Mouse (Mus musculus): ENCODE data around the gene Gata2.

The Gata2 gene

DNA sequence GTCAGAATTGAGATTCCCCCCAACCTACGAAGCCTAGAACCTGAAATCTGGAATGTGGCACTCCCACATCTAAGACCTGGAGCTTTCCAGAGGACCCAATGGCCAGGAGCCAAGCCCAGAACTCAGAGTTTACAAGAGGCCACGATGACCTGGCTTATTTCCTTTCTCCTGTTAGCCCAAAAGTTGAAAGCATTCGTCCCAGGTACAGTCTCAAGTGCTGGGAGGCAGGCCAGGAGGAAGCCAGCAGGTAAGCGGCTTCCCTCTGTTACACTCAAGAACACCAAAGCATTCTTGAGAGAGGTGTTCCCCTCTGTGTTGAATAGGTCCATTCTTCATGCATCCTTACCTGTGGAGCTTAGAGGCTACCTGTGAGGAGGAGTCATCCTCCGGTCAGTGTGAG lies 15.8 kb downstream of the Gata2 start:
- DNase-seq: no peak

- DNase-seq: no peak
Observed at GRCm38 (mm10) chr6:88210182-88210581, 16.5 kb downstream of the Gata2 start.

DNA sequence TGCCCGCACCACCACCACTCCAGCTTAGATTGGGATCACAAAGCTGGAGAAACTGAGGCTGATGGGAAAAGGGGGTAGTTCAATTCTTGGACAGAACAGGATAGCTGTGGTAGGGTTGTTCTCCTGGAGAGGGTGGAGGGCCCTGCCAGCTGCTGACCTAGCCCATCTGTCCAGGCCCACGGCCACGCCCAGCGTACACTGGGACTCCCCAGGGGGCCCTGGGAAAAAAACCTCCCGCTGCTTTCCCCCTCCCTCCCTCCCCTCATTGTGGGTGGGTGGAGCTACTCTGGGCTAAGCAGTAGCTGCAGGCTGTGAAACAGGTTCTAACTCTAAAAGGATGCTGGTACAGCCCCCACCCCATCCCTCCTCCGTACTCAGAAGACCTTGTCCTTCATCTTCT lies 22.1 kb downstream of the Gata2 start:
- DNase-seq: no peak

GRCm38 (mm10) chr6:88216199-88216598 lies 22.5 kb downstream of the Gata2 start:
- DNase-seq: no peak

DNA sequence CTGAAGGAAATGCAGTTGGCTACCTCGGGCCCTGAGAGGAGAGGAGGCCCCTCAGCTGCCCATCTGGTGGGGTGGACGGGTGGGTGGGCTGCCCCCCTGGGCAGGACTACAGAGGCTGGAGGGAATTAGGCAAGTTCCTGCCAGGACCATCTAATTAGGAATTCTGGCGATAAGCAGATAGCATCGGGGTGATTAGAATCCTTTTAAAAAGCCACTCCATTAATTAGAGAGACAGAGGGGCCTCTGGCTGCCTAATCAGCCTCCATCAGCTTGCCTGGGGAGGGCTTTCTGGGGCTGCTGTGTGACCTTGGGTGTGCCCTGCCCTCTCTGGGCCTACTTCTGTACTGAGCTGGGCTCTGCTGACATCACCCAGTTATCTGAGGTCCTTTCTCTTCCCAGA lies 25.4 kb downstream of the Gata2 start:
- no peak for DNase-seq

DNA sequence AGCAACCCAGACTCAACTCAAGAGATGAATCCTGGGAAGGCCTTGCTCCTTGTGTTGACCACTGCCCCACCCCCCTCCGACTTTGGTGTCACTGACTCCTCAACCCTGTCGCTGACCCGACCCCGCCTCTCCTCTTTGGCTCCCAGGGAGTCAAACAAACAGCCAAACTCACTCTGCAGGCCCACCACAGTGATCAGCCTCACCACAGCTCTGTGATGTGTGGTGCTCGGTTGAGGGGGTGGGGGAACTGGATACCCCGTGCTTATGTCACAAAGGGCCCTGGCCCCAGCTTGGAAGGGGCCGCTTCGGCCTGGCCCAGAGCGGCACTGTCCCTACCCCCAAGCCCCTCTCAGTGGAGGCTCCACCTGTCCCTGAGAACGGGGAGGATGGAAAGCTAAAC lies 28.3 kb downstream of the Gata2 start, which contains the start of gene Dnajb8:
Gene Dnajb8 (plus strand): TSS at position 301 of the 400 bp plus-strand sequence.
- DNase-seq: no peak

GRCm38 (mm10) chr6:88226570-88226994 lies 32.9 kb downstream of the Gata2 start:
- DNase-seq: peak; percentile 36

DNA sequence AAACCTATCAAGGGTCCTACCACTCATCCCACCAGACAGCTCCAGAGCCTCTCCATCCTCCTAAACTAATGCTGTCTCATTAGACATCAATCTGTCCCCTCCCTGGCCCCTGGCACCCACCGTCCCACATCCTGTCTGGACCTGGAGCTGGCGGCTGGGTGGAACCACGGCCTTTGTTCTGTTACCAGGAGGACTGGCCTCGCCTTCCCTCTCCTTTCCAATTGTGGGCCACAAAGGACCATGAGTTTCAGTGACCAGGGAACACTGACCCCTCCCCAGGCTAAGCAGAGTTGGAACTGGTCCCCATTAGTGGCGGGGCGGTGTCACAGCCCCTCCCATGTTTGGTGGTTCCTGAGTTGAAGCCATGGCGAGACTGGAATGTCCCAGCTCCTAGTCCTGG lies 33.8 kb downstream of the Gata2 start:
- no peak for DNase-seq

- DNase-seq: no peak
Observed at GRCm38 (mm10) chr6:88229221-88229620, 35.5 kb downstream of the Gata2 start.

GRCm38 (mm10) chr6:88231821-88232220 lies 38.1 kb downstream of the Gata2 start:
- DNase-seq: no peak

DNA sequence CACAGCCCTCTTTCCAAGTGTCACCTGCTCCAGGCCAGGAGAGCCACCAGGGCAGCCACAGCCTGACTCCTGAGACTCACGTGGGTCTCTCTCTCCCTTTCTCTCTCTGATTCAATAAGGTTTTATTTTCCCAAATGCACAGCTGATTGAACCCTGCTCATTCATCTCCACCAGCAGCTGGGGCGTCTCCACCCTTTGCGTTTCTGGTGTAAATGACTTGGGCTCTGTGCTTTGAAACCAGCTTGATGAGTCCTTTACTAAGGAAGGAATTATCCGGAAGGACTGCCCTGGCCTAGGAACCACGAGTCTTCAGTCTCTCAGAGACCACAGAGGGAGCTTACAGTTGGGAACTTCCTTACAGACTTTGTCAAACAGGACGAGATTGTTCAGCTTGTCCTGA lies 38.5 kb downstream of the Gata2 start:
- DNase-seq: no peak

- DNase-seq: no peak
Observed at GRCm38 (mm10) chr6:88233996-88234395, 40.3 kb downstream of the Gata2 start.

DNA sequence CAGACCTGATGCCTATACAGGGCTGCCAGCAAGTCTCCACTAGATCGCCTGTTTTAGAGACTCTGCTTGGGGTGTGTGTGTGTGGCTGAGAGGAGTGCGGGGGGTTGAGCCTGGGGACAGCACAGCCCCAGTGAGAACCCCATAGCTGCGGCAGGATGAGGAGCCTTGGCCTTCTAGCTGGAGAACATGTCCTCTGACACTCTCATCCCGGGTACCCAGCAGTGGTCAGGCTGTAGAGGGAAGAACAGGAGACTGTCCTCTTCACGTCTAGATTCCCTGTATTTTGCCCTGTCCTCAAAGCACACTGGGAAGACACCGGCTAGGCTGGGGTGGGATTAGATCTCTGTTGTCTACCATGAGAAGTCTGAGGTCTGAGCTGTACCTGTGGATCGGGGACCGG lies 41.8 kb downstream of the Gata2 start:
- no peak for DNase-seq

DNA sequence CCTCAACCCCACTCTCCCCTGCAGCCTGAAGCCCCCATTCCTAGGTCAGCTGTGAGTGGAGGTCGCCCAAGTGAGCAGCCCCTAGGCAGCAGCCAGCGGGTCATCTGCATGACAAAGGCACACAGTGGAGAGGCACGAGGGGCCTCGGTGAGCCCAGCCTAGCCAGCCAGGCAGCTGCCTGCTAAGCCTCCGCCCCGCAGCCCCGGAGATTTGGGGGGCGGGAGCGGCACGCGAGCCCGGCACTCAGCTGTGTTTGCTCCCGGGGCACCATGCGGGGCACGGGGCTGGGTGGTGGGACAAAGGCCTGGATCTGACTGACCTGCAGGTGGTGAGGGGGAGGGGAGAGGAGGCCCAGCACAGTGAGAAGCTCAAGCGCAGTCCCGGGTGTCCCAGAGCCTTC lies 42.3 kb downstream of the Gata2 start:
- DNase-seq: peak; percentile 73

GRCm38 (mm10) chr6:88236513-88236912 lies 42.8 kb downstream of the Gata2 start:
- peak; percentile 23 for DNase-seq

DNA sequence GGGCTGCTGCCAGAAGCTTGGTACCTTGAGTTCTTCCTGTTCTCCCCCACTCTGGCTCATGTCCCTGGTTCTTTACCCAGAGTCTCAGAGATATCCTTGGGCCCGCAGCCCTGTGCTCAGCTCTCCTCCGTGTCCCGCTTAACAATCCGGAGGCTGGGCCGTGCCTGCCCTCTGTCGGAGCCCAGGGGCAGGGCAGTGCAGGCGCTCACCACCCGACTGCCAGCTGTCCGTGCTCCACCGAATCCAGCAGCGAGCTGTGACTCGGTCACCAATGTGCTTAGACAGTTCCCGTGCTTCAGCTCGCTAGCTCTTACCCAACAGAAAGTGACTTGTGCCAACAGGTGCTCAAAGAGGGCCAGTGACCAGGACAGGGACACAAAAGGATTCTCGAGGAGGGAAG lies 48.9 kb downstream of the Gata2 start:
- peak; percentile 83 for DNase-seq

- DNase-seq: no peak
Observed at GRCm38 (mm10) chr6:88249231-88249630, 55.5 kb downstream of the Gata2 start.

- no peak for DNase-seq
Observed at GRCm38 (mm10) chr6:88251396-88251795, 57.7 kb downstream of the Gata2 start.

DNA sequence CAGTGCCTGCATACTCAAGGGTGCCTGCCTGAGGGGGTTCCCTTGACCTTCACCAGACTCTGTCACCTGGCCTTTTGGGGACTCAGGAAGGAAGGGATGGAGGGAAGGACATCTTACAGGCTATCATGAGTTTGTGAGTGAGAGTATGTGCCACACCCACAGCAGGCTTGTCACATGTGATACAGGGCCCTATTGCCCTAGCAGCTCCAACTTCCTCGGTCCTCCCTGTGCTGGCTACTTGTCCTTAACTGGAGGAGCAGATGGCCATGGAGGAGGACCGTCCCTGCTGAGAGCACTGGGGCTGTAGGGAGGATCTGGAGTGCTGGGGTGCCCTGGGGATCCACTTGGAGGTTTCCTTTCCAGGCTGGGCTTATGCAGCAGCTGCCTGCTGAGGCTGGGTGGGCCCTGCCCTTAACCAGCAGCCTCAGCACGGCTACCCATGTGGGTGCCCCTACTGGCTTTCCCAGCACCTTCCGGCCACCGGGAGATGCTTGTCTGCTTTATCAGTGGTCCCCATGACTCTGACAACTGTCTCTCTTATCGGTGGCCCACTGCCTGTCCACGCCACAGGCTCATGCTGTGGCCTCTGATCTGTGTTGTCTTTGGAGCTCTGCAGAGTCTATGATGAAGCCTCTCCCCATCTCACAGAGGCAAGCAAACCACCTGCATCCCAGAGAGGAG lies 58.2 kb downstream of the Gata2 start:
- no peak for DNase-seq

GRCm38 (mm10) chr6:88254082-88254481 lies 60.4 kb downstream of the Gata2 start:
- no peak for DNase-seq

DNA sequence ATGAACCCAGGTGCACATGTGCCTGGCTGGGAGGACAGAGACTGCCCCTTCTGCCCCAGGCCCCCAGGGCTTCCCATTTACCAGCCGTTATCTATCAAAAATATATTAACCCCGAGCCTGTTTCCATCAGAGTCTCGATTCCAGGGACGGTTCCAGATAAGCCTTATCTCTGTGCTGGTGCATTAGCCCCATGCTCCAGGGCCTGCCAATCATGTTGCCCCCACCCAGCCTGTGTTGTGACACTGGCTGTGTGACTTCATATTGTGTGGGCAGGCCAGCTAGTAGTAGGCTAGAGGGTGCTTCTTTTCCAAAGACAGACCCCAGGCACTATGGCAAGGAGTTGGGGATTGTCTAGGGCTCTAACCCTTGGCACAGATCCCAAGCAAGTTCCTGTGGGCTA lies 61.7 kb downstream of the Gata2 start:
- DNase-seq: no peak
